Mouse (Mus musculus) hindbrain, postnatal 0 days (tissue): Measurements from ENCODE around the gene Per2. TPM values are rescaled to one million over a fixed set of nuclear protein-coding genes. Genes with fewer than 3 reads are reported as not detected.
A peak's percentile ranks its signal among the peaks of the same experiment; 100 is the strongest.

Experiments
- ATAC-seq: fragments of 200-750 bp; cut with Nextera tagmentation; 2 replicates; pipeline ENCODE4 v1.8.0; 2017; ENCODE audit warnings: mild to moderate bottlenecking, moderate TSS enrichment, moderate library complexity
- DNase-seq: peaks from one replicate; pipeline ENCODE4 v3.0.0-alpha.2; 2015; ENCODE audit warnings: low spot score
- H3K27ac ChIP-seq: fragments of 300-500 bp; sonication (generic); 2 replicates; pipeline ENCODE4 v1.5.1; 2014; ENCODE audit warnings: mild to moderate bottlenecking
- H3K27me3 ChIP-seq: fragments of 300-500 bp; sonication (generic); 2 replicates; pipeline ENCODE4 v1.6.1; 2014; ENCODE audit warnings: low read length, mixed read lengths; ENCODE audit not compliant: insufficient read depth
- H3K36me3 ChIP-seq: fragments of 300-500 bp; sonication (generic); 2 replicates; pipeline ENCODE4 v1.6.1; 2014; ENCODE audit warnings: low read length, mixed read lengths; ENCODE audit not compliant: insufficient read depth
- H3K4me1 ChIP-seq: fragments of 300-500 bp; sonication (generic); 2 replicates; pipeline ENCODE4 v1.6.1; 2014; ENCODE audit warnings: antibody characterized with exemption, low read length, mixed read lengths; ENCODE audit not compliant: insufficient read depth
- H3K4me2 ChIP-seq: fragments of 300-500 bp; sonication (generic); 2 replicates; pipeline ENCODE4 v1.6.1; 2014; ENCODE audit warnings: low read depth, mild to moderate bottlenecking, low read length, moderate library complexity, mixed read lengths
- H3K4me3 ChIP-seq: fragments of 300-500 bp; sonication (generic); 2 replicates; pipeline ENCODE4 v1.5.1; 2014; ENCODE audit warnings: low read length
- H3K9ac ChIP-seq: fragments of 300-500 bp; sonication (generic); replicated peaks from 2 replicates; pipeline ENCODE4 v1.6.1; 2014; ENCODE audit warnings: mild to moderate bottlenecking, low read length, moderate library complexity, mixed read lengths
- H3K9me3 ChIP-seq: fragments of 300-500 bp; sonication (generic); 2 replicates; pipeline ENCODE4 v1.6.1; 2016; ENCODE audit warnings: low read length, mixed read lengths
- CTCF ChIP-seq: IDR thresholded peaks from 2 replicates; pipeline ENCODE4 v1.5.1; 2016; ENCODE audit warnings: antibody characterized with exemption, control low read depth, low read depth
- WGBS: fragments of 180-500 bp; shearing (Covaris S2); extraction: QIAGEN DNeasy Blood & Tissue Kit; methylation state at CpG from one replicate; pipeline ENCODE4 v1.1.7; 2014; 5-methylcytosine and 5-hydroxymethylcytosine counted together
- polyA plus RNA-seq: library from polyadenylated mRNA; unstranded; fragments of >200 nt; fragmentation: Nextera tagmentation; extraction: Ambion mirVana; gene quantifications from 2 replicates; pipeline ENCODE4 v1.2.1, GENCODE M21; 2015
- total RNA-seq: library from RNA; depleted of rRNA; stranded (reverse); fragments of >200 nt; gene quantifications from 2 replicates; pipeline ENCODE4 v1.2.3, GENCODE M21; 2014

The Per2 gene
- total and polyA plus RNA-seq, 2 experiments from 2014 or later, result 5.1 to 10.0 TPM

- Histone ChIP-seq H3K4me2 (peak overlapping the region; percentile 90; the same call in 1 of the 2 replicates), H3K36me3 (no peaks in the 10 kb centered on the region), H3K27me3 (no peaks in the 10 kb centered on the region), H3K9me3 (no peaks in the 10 kb centered on the region), H3K4me3 (no peak overlapping the region), H3K9ac (no peak overlapping the region), H3K4me1 (peaks cover 11% of the 10 kb centered on the region), H3K27ac (0 out of 2 replicates have a peak overlapping the region, but pooled peaks have one; percentile 70)
- ATAC-seq (no peak), DNase-seq (no peak)
- WGBS, result 76% methylated on average over 3 of the region's 3 CpGs
- no peak for TF ChIP-seq CTCF
Measured at GRCm38 (mm10) chr1:91454927-91455326, 4.2 kb downstream of the Per2 start.

GRCm38 (mm10) chr1:91454366-91454765, 4.8 kb downstream of the Per2 start:
- TF ChIP-seq CTCF, result no peak
- Histone ChIP-seq H3K27me3 (no peaks in the 10 kb centered on the region), H3K4me3 (no peak overlapping the region), H3K4me2 (no peak overlapping the region), H3K4me1 (peaks cover 11% of the 10 kb centered on the region), H3K9me3 (no peaks in the 10 kb centered on the region), H3K27ac (no peak overlapping the region), H3K36me3 (peaks cover 4% of the 10 kb centered on the region), H3K9ac (no peak overlapping the region)
- 91% methylated on average over 3 of the region's 3 CpGs for WGBS
- no peak for DNase-seq
- no peak for ATAC-seq

GRCm38 (mm10) chr1:91453932-91454331, 5.2 kb downstream of the Per2 start:
- no peaks in the 10 kb centered on the region for H3K27me3 ChIP-seq
- no peak overlapping the region for H3K27ac ChIP-seq
- no peak overlapping the region for H3K4me3 ChIP-seq
- no peak overlapping the region for H3K4me2 ChIP-seq
- TF ChIP-seq CTCF, result no peak
- H3K9me3 ChIP-seq, result no peaks in the 10 kb centered on the region
- DNase-seq (no peak), ATAC-seq (no peak)
- WGBS, result 78% methylated on average over 9 of the region's 9 CpGs
- no peak overlapping the region for H3K9ac ChIP-seq
- peaks cover 11% of the 10 kb centered on the region for H3K4me1 ChIP-seq
- peaks cover 8% of the 10 kb centered on the region for H3K36me3 ChIP-seq

- Histone ChIP-seq H3K9me3 (no peaks in the 10 kb centered on the region), H3K36me3 (peaks cover 30% of the 10 kb centered on the region), H3K27me3 (no peaks in the 10 kb centered on the region), H3K9ac (no peak overlapping the region), H3K4me3 (no peak overlapping the region), H3K27ac (no peak overlapping the region), H3K4me2 (no peak overlapping the region), H3K4me1 (peaks cover 3% of the 10 kb centered on the region; the same call in 1 of the 2 replicates)
- no peak for DNase-seq
- TF ChIP-seq CTCF, result no peak
- no peak for ATAC-seq
- 62% methylated on average over 5 of the region's 5 CpGs for WGBS
Measured at GRCm38 (mm10) chr1:91451547-91452084, 7.5 kb downstream of the Per2 start.

- Histone ChIP-seq H3K36me3 (peaks cover 32% of the 10 kb centered on the region), H3K4me2 (no peak overlapping the region), H3K4me3 (no peak overlapping the region), H3K4me1 (no peaks in the 10 kb centered on the region; the same call in 1 of the 2 replicates), H3K27me3 (no peaks in the 10 kb centered on the region), H3K9me3 (no peaks in the 10 kb centered on the region), H3K9ac (no peak overlapping the region), H3K27ac (no peak overlapping the region)
- DNase-seq, result no peak
- WGBS, result 84% methylated on average over 5 of the region's 5 CpGs
- TF ChIP-seq CTCF, result no peak
- no peak for ATAC-seq
Measured at GRCm38 (mm10) chr1:91450851-91451250, 8.3 kb downstream of the Per2 start.

GRCm38 (mm10) chr1:91448688-91449087, 10.4 kb downstream of the Per2 start:
- H3K4me3 ChIP-seq, result no peak overlapping the region
- WGBS, result 95% methylated on average over 10 of the region's 10 CpGs
- H3K4me1 ChIP-seq, result no peaks in the 10 kb centered on the region
- H3K36me3 ChIP-seq, result peaks cover 47% of the 10 kb centered on the region
- no peak for ATAC-seq
- DNase-seq, result no peak
- TF ChIP-seq CTCF, result no peak
- H3K27me3 ChIP-seq, result no peaks in the 10 kb centered on the region
- H3K4me2 ChIP-seq, result no peak overlapping the region
- no peak overlapping the region for H3K27ac ChIP-seq
- H3K9me3 ChIP-seq, result no peaks in the 10 kb centered on the region
- H3K9ac ChIP-seq, result no peak overlapping the region

GRCm38 (mm10) chr1:91446511-91446910, 12.6 kb downstream of the Per2 start:
- peak overlapping the region; percentile 49; the same call in 1 of the 2 replicates for H3K27ac ChIP-seq
- no peak for TF ChIP-seq CTCF
- H3K9me3 ChIP-seq, result no peaks in the 10 kb centered on the region
- no peak overlapping the region for H3K4me2 ChIP-seq
- ATAC-seq (no peak), DNase-seq (no peak)
- no peak overlapping the region for H3K9ac ChIP-seq
- H3K27me3 ChIP-seq, result no peaks in the 10 kb centered on the region
- H3K4me1 ChIP-seq, result no peaks in the 10 kb centered on the region
- 80% methylated on average over 4 of the region's 4 CpGs for WGBS
- no peak overlapping the region for H3K4me3 ChIP-seq
- peaks cover 60% of the 10 kb centered on the region for H3K36me3 ChIP-seq
